Mouse (Mus musculus) lung, postnatal 14 days (tissue): ENCODE measurements around the gene Atp6v1e1.
"Not testable (repeated sequence)": the region's sequence is repeated elsewhere in the genome, so short reads cannot be mapped to it uniquely, and the experiment has no call there.

ENCODE experiments used
- DNase-seq: peaks from one replicate; pipeline ENCODE4 v3.0.0; 2021

The Atp6v1e1 gene

DNA sequence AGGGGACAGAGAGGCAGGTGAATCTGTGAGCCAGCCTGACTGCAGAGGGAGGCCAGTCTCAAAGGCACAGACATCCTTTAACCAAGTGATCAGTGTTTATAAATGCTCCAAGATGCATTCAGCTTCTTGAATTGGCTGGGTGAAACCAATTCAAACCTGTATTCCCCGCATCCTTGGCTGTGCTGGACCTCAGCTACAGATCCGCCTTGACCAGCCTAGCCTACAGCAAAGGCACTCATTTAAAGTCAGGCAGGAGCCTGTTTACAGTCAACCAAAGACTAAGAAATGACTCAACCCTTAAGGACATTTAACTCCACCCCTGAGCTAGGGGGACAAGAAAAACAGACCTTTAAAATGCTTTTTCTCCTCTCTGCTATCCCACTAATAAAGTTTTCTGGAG lies 3.3 kb downstream of the Atp6v1e1 start:
- DNase-seq = no peak

DNA sequence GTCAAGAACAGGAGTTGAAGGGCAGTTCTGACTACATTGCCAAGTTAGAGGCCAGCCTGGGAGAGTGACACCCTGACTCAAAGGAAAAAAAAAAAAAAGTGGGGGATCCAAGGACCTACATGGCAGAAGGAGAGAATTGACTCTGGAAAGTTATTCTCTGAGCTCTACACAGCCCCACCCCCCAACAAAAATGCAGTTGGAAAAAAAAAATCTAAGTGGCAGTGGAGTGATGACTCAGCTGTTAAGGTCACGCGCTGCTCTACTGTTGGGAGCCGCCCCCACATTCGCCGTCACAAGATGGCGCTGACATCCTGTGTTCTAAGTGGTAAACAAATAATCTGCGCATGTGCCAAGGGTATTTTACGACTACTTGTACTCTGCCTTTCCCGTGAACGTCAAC lies 10.6 kb downstream of the Atp6v1e1 start:
- not testable (repeated sequence) for DNase-seq

DNA sequence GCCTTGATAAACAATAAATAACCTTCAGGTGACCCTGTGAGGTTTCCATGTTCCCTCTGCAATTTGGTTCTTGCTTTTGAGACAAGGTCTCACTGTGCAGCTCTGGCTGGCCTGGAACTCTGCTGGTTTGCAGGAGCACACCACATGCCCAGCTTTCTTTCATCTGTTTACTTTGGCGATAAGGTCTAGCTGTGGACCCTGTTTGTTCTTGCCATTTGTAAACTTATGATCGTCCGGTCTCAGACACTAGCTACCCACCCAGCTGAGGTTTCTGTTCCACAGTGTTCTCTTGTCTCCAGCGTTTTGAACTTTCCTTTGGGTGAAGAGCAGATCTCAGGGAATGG lies 14.9 kb downstream of the Atp6v1e1 start:
- no peak for DNase-seq

GRCm38 (mm10) chr6:120806999-120807737 lies 15.4 kb downstream of the Atp6v1e1 start:
- no peak for DNase-seq

DNA sequence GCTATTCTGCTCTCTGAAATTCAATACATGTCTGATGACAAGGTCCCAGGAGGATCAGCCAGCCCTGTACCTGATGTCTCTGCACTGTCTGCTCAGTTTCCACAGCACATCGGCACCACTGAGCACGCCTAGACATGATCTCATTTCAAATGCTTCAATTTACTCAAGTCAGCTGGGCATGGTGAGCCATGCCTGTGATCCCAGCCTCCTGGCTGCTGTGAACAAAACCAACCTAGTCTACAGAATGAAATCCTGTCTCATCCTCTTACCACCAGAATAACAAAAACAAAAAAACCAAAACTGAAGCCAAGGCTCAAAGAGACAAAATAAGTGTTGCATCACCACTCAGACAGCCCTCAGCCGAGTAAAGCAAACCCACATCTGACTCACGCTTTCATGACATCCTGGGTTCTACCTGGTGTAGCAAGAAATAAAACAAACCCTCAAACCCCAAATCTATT lies 23.0 kb downstream of the Atp6v1e1 start:
- DNase-seq = no peak

- DNase-seq = no peak
Observed at GRCm38 (mm10) chr6:120798905-120799304, 23.7 kb downstream of the Atp6v1e1 start.

DNA sequence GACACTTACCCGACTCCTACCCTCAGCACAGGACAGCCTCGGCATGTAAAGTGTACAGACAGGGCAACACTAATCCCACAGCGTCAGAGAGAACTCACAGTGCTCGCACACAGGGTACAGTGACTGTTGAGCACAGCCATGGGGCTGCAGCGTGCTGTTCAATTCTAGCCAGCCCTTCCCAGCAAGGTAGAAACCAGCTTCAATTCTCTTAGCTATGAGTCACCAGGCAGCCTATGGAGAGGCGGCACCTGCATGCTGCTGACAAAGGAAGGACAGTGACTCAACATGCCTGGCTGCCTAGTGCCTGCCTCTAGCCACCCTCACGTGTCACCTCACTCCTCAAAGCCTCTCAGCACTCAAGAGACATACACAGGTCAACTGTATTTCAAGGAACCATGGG lies 24.6 kb downstream of the Atp6v1e1 start:
- no peak for DNase-seq

DNA sequence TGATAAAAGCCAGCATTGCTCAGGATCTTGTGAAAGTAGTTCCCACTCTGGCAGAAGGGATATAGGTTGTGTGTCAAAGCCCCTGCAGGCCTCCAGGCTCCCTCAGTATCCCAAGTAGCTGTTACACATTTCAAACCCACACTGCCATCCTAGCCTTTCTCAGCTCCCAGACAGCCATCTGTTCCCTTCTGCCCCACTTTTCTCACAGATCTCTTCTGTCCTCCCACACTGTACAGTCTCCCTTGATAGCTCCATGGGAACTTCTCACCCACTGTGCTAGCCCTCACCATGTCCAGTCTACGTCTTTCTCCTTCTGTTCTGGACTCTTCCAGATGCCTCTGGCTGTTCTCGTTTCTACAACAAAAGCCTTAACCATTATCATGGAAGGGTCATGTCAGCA lies 26.5 kb downstream of the Atp6v1e1 start:
- DNase-seq = no peak

GRCm38 (mm10) chr6:120795422-120796086 lies 27.0 kb downstream of the Atp6v1e1 start:
- no peak for DNase-seq

DNA sequence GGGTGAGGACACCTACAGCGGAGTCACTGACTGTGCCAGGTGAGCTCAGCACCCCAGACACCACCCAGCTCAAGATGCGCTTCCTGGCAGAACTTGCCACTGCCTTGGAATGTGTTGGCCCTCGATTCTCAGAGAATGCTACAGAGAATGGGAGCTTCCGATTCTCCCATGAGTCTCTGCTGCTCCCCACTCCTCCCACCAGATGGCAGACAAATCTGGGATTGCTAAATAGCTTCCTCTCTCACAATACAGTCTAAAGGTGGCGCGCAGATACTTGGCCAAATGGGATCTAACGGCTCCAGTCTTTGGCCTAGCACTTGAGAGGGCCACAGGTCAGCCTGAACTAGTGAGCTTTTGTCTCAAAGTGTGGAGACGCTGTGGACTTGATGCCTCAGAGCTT lies 29.6 kb downstream of the Atp6v1e1 start:
- DNase-seq = no peak

- no peak for DNase-seq
Observed at GRCm38 (mm10) chr6:120790717-120791116, 31.9 kb downstream of the Atp6v1e1 start.

- no peak for DNase-seq
Observed at GRCm38 (mm10) chr6:120790153-120790552, 32.4 kb downstream of the Atp6v1e1 start.

GRCm38 (mm10) chr6:120788904-120789303 lies 33.7 kb downstream of the Atp6v1e1 start:
- DNase-seq = no peak

DNA sequence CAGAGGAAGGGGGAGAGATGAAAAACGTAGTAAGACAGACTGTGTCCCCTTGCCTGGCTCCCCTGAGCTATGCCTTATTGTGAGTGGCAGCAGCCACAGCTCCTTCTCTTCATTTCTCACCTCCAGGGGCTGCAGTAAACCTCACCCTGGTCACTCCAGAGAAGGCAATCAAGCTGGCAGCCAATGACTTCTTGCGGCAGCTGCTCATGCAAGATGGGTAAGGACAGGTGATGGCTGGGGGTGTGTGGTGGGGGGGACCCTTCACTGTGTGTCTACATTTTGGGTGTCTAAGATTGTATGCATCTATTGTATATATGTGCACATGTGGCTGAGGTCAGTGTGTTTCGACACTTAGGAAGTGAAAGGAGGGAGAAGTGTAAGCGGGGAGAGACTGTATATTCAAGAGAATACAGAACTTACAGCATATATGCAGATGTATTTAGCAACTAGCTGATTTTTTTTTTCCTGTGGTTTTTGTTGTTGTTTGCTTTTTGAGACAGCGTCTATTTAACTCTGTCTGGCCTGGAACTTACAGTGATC lies 34.5 kb downstream of the Atp6v1e1 start:
- no peak for DNase-seq

GRCm38 (mm10) chr6:120784351-120784750 lies 38.2 kb downstream of the Atp6v1e1 start:
- no peak for DNase-seq

- DNase-seq = no peak
Observed at GRCm38 (mm10) chr6:120782948-120783347, 39.6 kb downstream of the Atp6v1e1 start.

GRCm38 (mm10) chr6:120778226-120778625 lies 44.4 kb downstream of the Atp6v1e1 start:
- no peak for DNase-seq

GRCm38 (mm10) chr6:120777533-120777932 lies 45.1 kb downstream of the Atp6v1e1 start:
- DNase-seq = no peak

DNA sequence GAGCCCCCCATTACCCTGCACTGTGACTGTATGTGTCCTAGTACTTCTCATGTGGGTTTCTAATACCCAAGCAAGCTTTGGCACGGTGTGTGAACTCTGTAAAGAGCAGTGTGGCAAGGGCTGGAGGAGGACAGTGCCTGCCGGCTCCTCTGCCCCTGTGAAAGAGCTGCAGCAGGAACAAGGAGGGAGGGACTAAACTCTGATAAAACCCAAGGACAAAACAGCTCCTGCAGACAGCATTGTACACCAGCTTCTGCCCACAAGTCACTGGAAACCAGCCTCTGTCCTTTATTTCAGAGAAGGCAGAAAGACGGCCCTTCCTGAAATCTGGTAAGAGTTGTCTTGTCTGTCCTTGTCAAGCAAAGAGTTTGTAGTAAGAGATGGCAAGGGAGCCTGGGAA lies 46.3 kb downstream of the Atp6v1e1 start:
- DNase-seq = no peak

GRCm38 (mm10) chr6:120773763-120774162 lies 48.8 kb downstream of the Atp6v1e1 start:
- DNase-seq = no peak

GRCm38 (mm10) chr6:120773149-120773628 lies 49.4 kb downstream of the Atp6v1e1 start, which contains the start of gene Slc25a18:
Slc25a18 (plus strand) TSS chr6:120773578.
- DNase-seq = peak; percentile 11

GRCm38 (mm10) chr6:120772025-120772424 lies 50.6 kb downstream of the Atp6v1e1 start:
- peak; percentile 19 for DNase-seq

DNA sequence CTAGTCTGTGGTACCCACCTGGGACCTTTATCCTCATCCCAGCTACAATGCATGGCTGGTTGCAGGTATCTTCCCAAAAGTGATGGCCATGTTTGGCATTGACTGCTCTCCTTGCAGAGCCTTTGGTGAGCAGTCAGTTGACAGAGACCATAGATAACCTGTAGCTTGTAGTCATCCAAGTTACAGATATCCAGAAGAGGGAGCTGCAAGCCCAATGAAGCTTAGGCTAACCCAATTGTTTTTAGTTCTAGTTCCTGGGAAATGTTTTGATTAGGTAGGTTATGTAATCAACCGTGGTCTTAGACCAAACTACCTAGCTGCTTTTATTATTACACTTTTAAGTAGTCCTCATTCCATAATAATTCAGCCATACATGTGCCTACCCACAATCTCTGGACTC lies 51.2 kb downstream of the Atp6v1e1 start:
- DNase-seq = no peak

GRCm38 (mm10) chr6:120769972-120770371 lies 52.6 kb downstream of the Atp6v1e1 start:
- no peak for DNase-seq
